Mouse (Mus musculus) heart, adult 10 weeks (tissue): ENCODE data around the gene Grm3. TPM values are rescaled to one million over a fixed set of nuclear protein-coding genes. Genes with fewer than 3 reads are reported as not detected.

Experiments used
- polyA plus RNA-seq: library from polyadenylated mRNA; stranded (reverse); fragments of 350-450 nt; fragmentation: Illumina TruSeq; extraction: RNeasy Lipid Tissue Mini Kit (QIAGEN cat#74804); gene quantifications from one replicate; pipeline ENCODE4 v1.2.3, GENCODE M21; 2014; ENCODE audit warnings: low read depth, low replicate concordance

Grm3 gene
- polyA plus RNA-seq, result not detected

DNA sequence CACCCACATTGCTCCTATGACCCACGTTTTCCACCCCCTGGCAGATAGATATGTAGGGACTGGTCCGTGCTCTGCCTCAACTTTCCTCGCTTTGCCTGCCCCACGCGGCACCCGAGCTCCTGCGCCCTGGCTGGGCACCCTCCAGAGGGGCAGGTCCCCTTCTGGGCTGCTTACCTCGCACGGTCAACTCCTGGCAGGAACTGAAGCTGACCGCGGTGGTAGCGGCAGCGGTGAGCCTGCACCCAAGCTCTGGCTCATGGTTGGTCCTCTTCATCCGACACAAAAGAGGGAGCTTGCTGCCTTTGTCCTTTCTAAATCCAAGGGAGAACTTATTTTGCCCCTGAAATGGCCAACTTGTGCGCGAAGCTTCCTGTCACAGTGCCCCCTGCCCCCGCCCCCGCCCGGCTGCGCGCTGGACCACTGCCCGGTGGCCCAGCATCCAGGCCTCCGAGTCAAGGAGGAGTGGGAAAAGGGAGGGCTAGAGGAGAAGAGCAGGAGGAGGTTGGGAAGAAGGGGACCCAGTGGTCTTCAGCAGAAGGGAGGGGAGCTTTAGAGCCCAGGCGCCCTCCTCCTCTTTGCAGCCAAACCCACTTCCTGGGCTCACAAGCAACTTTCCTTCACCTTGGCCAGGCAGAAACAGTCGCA lies at the start of gene Grm3:
Grm3 (minus strand) TSS at position 215 of the 645 bp plus-strand sequence.

